Mouse (Mus musculus) cortical plate, adult 2 months (tissue): ENCODE measurements around the gene 5031410I06Rik. TPM values are rescaled to one million over a fixed set of nuclear protein-coding genes. Genes with fewer than 3 reads are reported as not detected.
"Not testable (repeated sequence)": the region's sequence is repeated elsewhere in the genome, so short reads cannot be mapped to it uniquely, and the experiment has no call there.

Source experiments
- H3K27ac ChIP-seq: fragments of 200-500 bp; 2 replicates; pipeline ENCODE4 v1.5.1; 2012; ENCODE audit warnings: low read length, control low read depth, inconsistent platforms; ENCODE audit not compliant: insufficient read depth
- H3K4me1 ChIP-seq: fragments of 200-500 bp; 2 replicates; pipeline ENCODE4 v1.6.1; 2011; ENCODE audit warnings: low read length; ENCODE audit not compliant: control insufficient read depth, insufficient read depth
- H3K4me3 ChIP-seq: fragments of 200-500 bp; 2 replicates; pipeline ENCODE4 v1.5.1; 2011; ENCODE audit warnings: mild to moderate bottlenecking, low read length, control low read depth; ENCODE audit not compliant: insufficient read depth
- CTCF ChIP-seq: fragments of 200-500 bp; IDR thresholded peaks from 2 replicates; pipeline ENCODE4 v1.5.1; 2011; ENCODE audit warnings: mild to moderate bottlenecking, control low read depth, low read length; ENCODE audit not compliant: insufficient read depth; ENCODE audit errors: extremely low read depth
- POLR2A ChIP-seq: fragments of 200-500 bp; IDR thresholded peaks from 2 replicates; pipeline ENCODE4 v1.6.1; 2011; ENCODE audit warnings: mild to moderate bottlenecking, low read length, control low read depth; ENCODE audit not compliant: insufficient read depth; ENCODE audit errors: extremely low read depth
- polyA plus RNA-seq: library from polyadenylated mRNA; depleted of rRNA; stranded (reverse); fragments of >200 nt; gene quantifications from 2 replicates; pipeline ENCODE4 v1.2.3, GENCODE M21; 2012; rRNA removed

The 5031410I06Rik gene
- not detected in 2 replicates for polyA plus RNA-seq

GRCm38 (mm10) chr5:26105262-26105661 lies at the start of gene 5031410I06Rik:
5031410I06Rik (minus strand) TSS chr5:26105362.
- H3K4me3 ChIP-seq, H3K27ac ChIP-seq, H3K4me1 ChIP-seq: not testable (repeated sequence)

GRCm38 (mm10) chr5:26142891-26143290 lies 37.7 kb upstream of the 5031410I06Rik start:
- Histone ChIP-seq H3K4me3 (no peak overlapping the region), H3K4me1 (no peaks in the 10 kb centered on the region)
- no peak for TF ChIP-seq POLR2A
- no peak for TF ChIP-seq CTCF

GRCm38 (mm10) chr5:26121321-26121720 lies 16.2 kb upstream of the 5031410I06Rik start, which contains the start of gene Gm10220:
Gm10220 (minus strand) TSS chr5:26121421.
- H3K27ac ChIP-seq, H3K4me1 ChIP-seq: not testable (repeated sequence)

More at GRCm38 (mm10) chr5:26142891-26143290, 37.7 kb upstream of the 5031410I06Rik start:
- no peak overlapping the region for H3K27ac ChIP-seq

GRCm38 (mm10) chr5:26089191-26089590 lies 16.0 kb downstream of the 5031410I06Rik start, which contains the start of gene Gm10471:
Gm10471 (minus strand) TSS chr5:26089291.
- not testable (repeated sequence) for H3K4me3 ChIP-seq, H3K4me1 ChIP-seq, H3K27ac ChIP-seq

More at GRCm38 (mm10) chr5:26121321-26121720, 16.2 kb upstream of the 5031410I06Rik start, which contains the start of gene Gm10220:
- not testable (repeated sequence) for H3K4me3 ChIP-seq

- not testable (repeated sequence) for H3K4me3 ChIP-seq, H3K4me1 ChIP-seq
These were observed 26.1 kb downstream of the 5031410I06Rik start for GRCm38 (mm10) chr5:26079023-26079422.

GRCm38 (mm10) chr5:26070716-26071115 lies 34.4 kb downstream of the 5031410I06Rik start:
- Histone ChIP-seq H3K4me1 (no peaks in the 10 kb centered on the region), H3K4me3 (no peak overlapping the region), H3K27ac (no peak overlapping the region)
- TF ChIP-seq POLR2A, result no peak
- TF ChIP-seq CTCF, result no peak

More at GRCm38 (mm10) chr5:26079023-26079422, 26.1 kb downstream of the 5031410I06Rik start:
- H3K27ac ChIP-seq, result not testable (repeated sequence)

- not testable (repeated sequence) for H3K27ac ChIP-seq, H3K4me3 ChIP-seq, H3K4me1 ChIP-seq
These were observed 46.7 kb downstream of the 5031410I06Rik start, which contains the start of gene Gm7347 for GRCm38 (mm10) chr5:26058481-26058880. Gm7347 (minus strand) TSS chr5:26058581.

Other genes starting within 250 kb of the 5031410I06Rik start
- not detected in 2 replicates for gene Gm21663, start 163.0 kb downstream of the 5031410I06Rik start, polyA plus RNA-seq
- not detected in 2 replicates for gene Gm21671, start 150.9 kb downstream of the 5031410I06Rik start, polyA plus RNA-seq
- gene Gm21680, start 132.7 kb downstream of the 5031410I06Rik start, polyA plus RNA-seq, result not detected in 2 replicates
- not detected in 2 replicates for gene Gm21698, start 116.7 kb downstream of the 5031410I06Rik start, polyA plus RNA-seq
- not detected in 2 replicates for gene Gm1979, start 100.6 kb downstream of the 5031410I06Rik start, polyA plus RNA-seq
- not detected in 2 replicates for gene Gm5862, start 82.4 kb downstream of the 5031410I06Rik start, polyA plus RNA-seq
- gene Speer4a, start 65.8 kb downstream of the 5031410I06Rik start, polyA plus RNA-seq, result 0.04 and 0.08 TPM in 2 replicates
- gene Gm7347, start 46.8 kb downstream of the 5031410I06Rik start, polyA plus RNA-seq, result not detected in 2 replicates
- gene Gm10471, start 16.1 kb downstream of the 5031410I06Rik start, polyA plus RNA-seq, result not detected in 2 replicates
- gene Gm10220, start 16.1 kb upstream of the 5031410I06Rik start, polyA plus RNA-seq, result not detected in 2 replicates
- 0.45 and 0.58 TPM in 2 replicates for gene Gm7361, start 152.3 kb upstream of the 5031410I06Rik start, polyA plus RNA-seq